Mouse (Mus musculus): Measurements from ENCODE around the gene Iapp.

DNA sequence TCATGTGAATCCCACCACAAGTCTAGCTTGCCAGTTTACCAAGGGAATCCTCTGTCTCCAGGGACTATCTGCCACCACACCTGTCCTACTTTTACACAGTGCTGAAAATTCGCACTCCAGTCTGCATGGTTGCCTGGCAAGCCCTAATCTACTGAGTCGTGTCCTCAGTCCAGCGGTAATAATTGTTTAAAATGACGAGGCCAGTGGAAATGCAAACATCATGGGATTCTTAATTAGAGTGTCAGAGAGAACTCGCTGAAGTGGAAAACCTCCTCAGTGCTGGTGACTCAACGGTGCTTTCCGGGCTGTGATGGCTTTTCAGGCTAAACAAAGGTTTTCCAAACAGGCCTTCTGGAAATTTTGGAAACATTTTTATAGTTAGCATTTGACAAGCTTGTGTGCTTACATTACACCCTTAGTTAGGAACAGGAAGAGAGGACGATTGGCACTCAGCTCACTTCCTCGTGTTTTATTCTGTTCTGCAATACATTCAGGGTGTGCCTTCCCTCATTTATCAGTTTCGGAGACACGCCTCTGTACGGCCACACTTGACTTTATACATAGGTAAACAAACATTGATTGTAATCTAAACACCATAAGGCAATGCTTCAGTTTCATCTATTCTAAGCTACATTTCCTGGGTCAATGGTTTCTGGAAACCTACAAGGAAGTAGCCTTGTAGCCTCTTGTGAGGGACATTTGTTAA lies 8.7 kb upstream of the Iapp start:
- TF ChIP-seq POLR2A (IDR thresholded peaks at IDR 0.05; ENCODE audit: insufficient read depth, low read depth, low read length) (no peak), CTCF (IDR thresholded peaks at IDR 0.05) (no peak), EP300 (IDR thresholded peaks at IDR 0.05; ENCODE audit: insufficient read depth, low read depth, low read length) (no peak)
